ENCODE assay signal across 12 mouse cellular contexts in genomic region chr3:35318348-35318747, GRCm38 (mm10).
DNase-seq lines count a peak whose midpoint lies in the region; ATAC-seq and TF ChIP-seq lines count a peak whose summit lies in the region.
"Had no signal": no experiment of that assay in that cellular context is flagged by ENCODE, and none has a peak within 500 bp of the region (broad histone marks: within the 10 kb centered on the region; RNA-seq: fewer than 3 reads in every experiment).

No protein-coding gene starts in this region.

- 22% methylated on average over 13 of the region's 13 CpGs for WGBS in liver, adult 2 months
- 8% methylated on average over 13 of the region's 13 CpGs for WGBS in thymus, adult 2 months

- no peak overlapping the region for H3K4me3 ChIP-seq in liver, adult 2 months (ENCODE audit: insufficient read depth, low read depth, low read length)
- H3K4me3 ChIP-seq in thymus, adult 2 months (ENCODE audit: control insufficient read depth, insufficient read depth, low read length), result no peak overlapping the region
- H3K4me3 ChIP-seq: erythroblast, embryonic 14.5 days; hindbrain, embryonic 12.5 days had no signal

- no peaks in the 10 kb centered on the region for H3K27me3 ChIP-seq in liver, adult 2 months (ENCODE audit: control insufficient read depth, insufficient read depth, low read length)
- H3K27me3 ChIP-seq in thymus, adult 2 months (ENCODE audit: control insufficient read depth, insufficient read depth, low read length), result no peaks in the 10 kb centered on the region
- H3K27me3 ChIP-seq: hindbrain, embryonic 12.5 days had no signal

- H3K79me2 ChIP-seq in liver, adult 2 months (ENCODE audit: control insufficient read depth, insufficient read depth, low read length), result no peaks in the 10 kb centered on the region

- H3K27ac ChIP-seq in liver, adult 2 months (replicated peaks; ENCODE audit: insufficient read depth, low read depth, low read length), result no peak overlapping the region
- H3K27ac ChIP-seq in thymus, adult 2 months (ENCODE audit: control insufficient read depth, insufficient read depth, low read length), result peak overlapping the region; percentile 98
- H3K27ac ChIP-seq: hindbrain, embryonic 12.5 days; macrophage had no signal

- TF ChIP-seq CTCF in liver, adult 2 months (IDR thresholded peaks at IDR 0.05; ENCODE audit: low read depth, low read length), result no peak
- no peak for TF ChIP-seq CTCF in thymus, adult 2 months (IDR thresholded peaks at IDR 0.05; ENCODE audit: borderline replicate concordance, control insufficient read depth, extremely low read depth, insufficient read depth, low read length, poor library complexity)

- TF ChIP-seq POLR2A in liver, adult 2 months (IDR thresholded peaks at IDR 0.05; ENCODE audit: extremely low read depth, insufficient read depth, low read length), result no peak
- no peak for TF ChIP-seq POLR2A in thymus, adult 2 months (IDR thresholded peaks at IDR 0.05; ENCODE audit: control insufficient read depth, extremely low read depth, insufficient read depth, low read length, poor library complexity)

- no peaks in the 10 kb centered on the region for H3K36me3 ChIP-seq in liver, adult 2 months (ENCODE audit: control insufficient read depth, insufficient read depth, low read length)
- no peaks in the 10 kb centered on the region for H3K36me3 ChIP-seq in thymus, adult 2 months (ENCODE audit: control insufficient read depth, insufficient read depth, low read length)
- H3K36me3 ChIP-seq: hindbrain, embryonic 12.5 days had no signal

- H3K4me1 ChIP-seq in liver, adult 2 months (ENCODE audit: control insufficient read depth, insufficient read depth, low read length), result peaks cover 2% of the 10 kb centered on the region; the same call in 1 of the 2 replicates
- H3K4me1 ChIP-seq in thymus, adult 2 months (replicated peaks; ENCODE audit: control insufficient read depth, insufficient read depth, low read length), result peaks cover 33% of the 10 kb centered on the region

- ATAC-seq in megakaryocyte progenitor cell, adult 5-6 weeks (replicated peaks; ENCODE audit: poor library complexity), result no peak

- H3K9ac ChIP-seq in liver, adult 2 months (ENCODE audit: low read depth, low read length), result 0 out of 2 replicates have a peak overlapping the region, but pooled peaks have one; percentile 10
- H3K9ac ChIP-seq: hindbrain, embryonic 12.5 days had no signal

- DNase-seq in liver, adult 2 months (ENCODE audit: extremely low read depth, low read depth, low spot score), result peak; percentile 32
- DNase-seq in liver, result no peak
- peak; percentile 76 for DNase-seq in T-cell, adult 2 months (ENCODE audit: low spot score)
- peak; percentile 14 for DNase-seq in fibroblast of lung, adult 2 months (ENCODE audit: low read depth)
- peak; percentile 47 for DNase-seq in thymus, adult 2 months
- DNase-seq in left cerebral cortex, adult 8-10 months (ENCODE audit: low spot score in 2 of 2), result no peak
- DNase-seq: adrenal gland, postnatal 10 days; cerebellum, adult 11 months had no signal

Comparison
In these comparisons a context has a peak if more than half of its experiments do, and no peak if none do; other contexts are left out.
1. DNase-seq: peak in liver, adult 2 months (single experiment), T-cell, adult 2 months (single experiment), fibroblast of lung, adult 2 months (single experiment) and thymus, adult 2 months (single experiment); none in liver (single experiment) and left cerebral cortex, adult 8-10 months (0 of 2).